Mouse (Mus musculus) spleen, adult 18-20 months (tissue): Measurements from ENCODE around the gene Zg16.
"Not testable (repeated sequence)": the region's sequence is repeated elsewhere in the genome, so short reads cannot be mapped to it uniquely, and the experiment has no call there.

Source experiments
- DNase-seq, 2 experiments: peaks; one replicate each; pipeline ENCODE4 v3.0.0; 2022; ENCODE audit warnings: mixed read lengths in 2 of 2

The Zg16 gene

GRCm38 (mm10) chr7:127103960-127104359, 16.8 kb upstream of the Zg16 start:
- DNase-seq, result no peak

- DNase-seq, result no peak
Observed at GRCm38 (mm10) chr7:127102148-127102547, 15.0 kb upstream of the Zg16 start.

GRCm38 (mm10) chr7:127101451-127102016, 14.4 kb upstream of the Zg16 start:
- no peak for DNase-seq

GRCm38 (mm10) chr7:127099528-127099927, 12.4 kb upstream of the Zg16 start:
- no peak for DNase-seq

GRCm38 (mm10) chr7:127098950-127099349, 11.8 kb upstream of the Zg16 start:
- DNase-seq, result no peak

- no peak for DNase-seq
Observed at GRCm38 (mm10) chr7:127098521-127098920, 11.4 kb upstream of the Zg16 start.

- DNase-seq, result no peak
Observed at GRCm38 (mm10) chr7:127096456-127096855, 9.3 kb upstream of the Zg16 start.

GRCm38 (mm10) chr7:127093914-127094313, 6.8 kb upstream of the Zg16 start:
- no peak for DNase-seq

GRCm38 (mm10) chr7:127091114-127091896, 4.2 kb upstream of the Zg16 start, which contains the start of gene AI467606:
Gene AI467606, plus strand, starts transcription at chr7:127091359.
- peak; percentile 83 to 92 for DNase-seq

- DNase-seq, result no peak
Observed at GRCm38 (mm10) chr7:127090154-127091113, 3.3 kb upstream of the Zg16 start.

- peak; percentile 47 to 59 for DNase-seq
Observed at GRCm38 (mm10) chr7:127088901-127089845, 2.0 kb upstream of the Zg16 start.

GRCm38 (mm10) chr7:127088083-127088482, 955 bp upstream of the Zg16 start:
- no peak for DNase-seq

- not testable (repeated sequence) for DNase-seq
Observed at GRCm38 (mm10) chr7:127085751-127086150, 1.4 kb downstream of the Zg16 start.

GRCm38 (mm10) chr7:127084794-127085193, 2.3 kb downstream of the Zg16 start:
- DNase-seq, result no peak

- DNase-seq, result no peak
Observed at GRCm38 (mm10) chr7:127083689-127084088, 3.4 kb downstream of the Zg16 start.

GRCm38 (mm10) chr7:127082995-127083394, 4.1 kb downstream of the Zg16 start:
- DNase-seq, result no peak

- no peak for DNase-seq
Observed at GRCm38 (mm10) chr7:127082271-127082670, 4.9 kb downstream of the Zg16 start.

- no peak for DNase-seq
Observed at GRCm38 (mm10) chr7:127080045-127080444, 7.1 kb downstream of the Zg16 start.

- no peak for DNase-seq
Observed at GRCm38 (mm10) chr7:127077692-127078091, 9.4 kb downstream of the Zg16 start.

GRCm38 (mm10) chr7:127076188-127076587, 10.9 kb downstream of the Zg16 start:
- no peak for DNase-seq

GRCm38 (mm10) chr7:127073221-127073620, 13.9 kb downstream of the Zg16 start:
- no peak for DNase-seq

- no peak for DNase-seq
Observed at GRCm38 (mm10) chr7:127070871-127071413, 16.2 kb downstream of the Zg16 start.
